Comparison of ENCODE assay signal across 18 mouse cellular contexts in genomic region chr4:150333927-150334682, GRCm38 (mm10). TPM values are rescaled to one million over a fixed set of nuclear protein-coding genes. Genes with fewer than 3 reads are reported as not detected.
A peak's percentile ranks its signal among the peaks of the same experiment; 100 is the strongest.
DNase-seq lines count a peak whose midpoint lies in the region; ATAC-seq and TF ChIP-seq lines count a peak whose summit lies in the region.
"Had no signal": no experiment of that assay in that cellular context is flagged by ENCODE, and none has a peak within 500 bp of the region (broad histone marks: within the 10 kb centered on the region; RNA-seq: fewer than 3 reads in every experiment).

No protein-coding gene starts in this region.

- no peaks in the 10 kb centered on the region for H3K36me3 ChIP-seq in hindbrain, embryonic 12.5 days
- H3K36me3 ChIP-seq in hindbrain, postnatal 0 days (ENCODE audit: insufficient read depth, low read length), result no peaks in the 10 kb centered on the region
- H3K36me3 ChIP-seq in forebrain, embryonic 15.5 days, result no peaks in the 10 kb centered on the region
- no peaks in the 10 kb centered on the region for H3K36me3 ChIP-seq in midbrain, embryonic 15.5 days (replicated peaks)
- H3K36me3 ChIP-seq: embryonic facial prominence, embryonic 12.5 days had no signal

- DNase-seq in hindbrain, postnatal 0 days (ENCODE audit: low spot score), result no peak
- peak; percentile 28 for DNase-seq in adipocyte (ENCODE audit: low spot score)
- DNase-seq in embryo, embryonic 9.5 days (ENCODE audit: extremely low spot score), result no peak
- no peak for DNase-seq in spleen, postnatal 4 days (ENCODE audit: low spot score in 2 of 2)
- DNase-seq: adrenal gland, postnatal 14 days; B cell, adult 2 months; cerebellum, adult 2 months; kidney, adult 11 months; lung, adult 2 months; lung, postnatal 36 days; thymus, adult 18-20 months had no signal

- ATAC-seq in hindbrain, embryonic 12.5 days (ENCODE audit: low FRiP score), result peak; percentile 77; the same call in 1 of the 2 replicates
- no peak for ATAC-seq in hindbrain, postnatal 0 days
- ATAC-seq in forebrain, embryonic 15.5 days (replicated peaks), result peak; percentile 71
- no peak; the same call in none of the 2 replicates for ATAC-seq in midbrain, embryonic 15.5 days (replicated peaks)

- H3K27me3 ChIP-seq in hindbrain, embryonic 12.5 days, result no peaks in the 10 kb centered on the region
- H3K27me3 ChIP-seq in hindbrain, postnatal 0 days (ENCODE audit: insufficient read depth, low read length), result no peaks in the 10 kb centered on the region
- no peaks in the 10 kb centered on the region for H3K27me3 ChIP-seq in forebrain, embryonic 15.5 days
- H3K27me3 ChIP-seq in midbrain, embryonic 15.5 days (replicated peaks), result no peaks in the 10 kb centered on the region
- H3K27me3 ChIP-seq: embryonic facial prominence, embryonic 12.5 days; heart, embryonic 12.5 days; limb, embryonic 15.5 days had no signal

- no peaks in the 10 kb centered on the region for H3K9me3 ChIP-seq in hindbrain, embryonic 12.5 days (replicated peaks)
- no peaks in the 10 kb centered on the region for H3K9me3 ChIP-seq in hindbrain, postnatal 0 days (ENCODE audit: low read length)
- H3K9me3 ChIP-seq in forebrain, embryonic 15.5 days, result no peaks in the 10 kb centered on the region
- no peaks in the 10 kb centered on the region for H3K9me3 ChIP-seq in midbrain, embryonic 15.5 days
- H3K9me3 ChIP-seq: embryonic facial prominence, embryonic 12.5 days; heart, embryonic 12.5 days; limb, embryonic 15.5 days had no signal

- WGBS in hindbrain, embryonic 12.5 days, result 56% methylated on average over 4 of the region's 4 CpGs
- WGBS in hindbrain, postnatal 0 days, result 35% methylated on average over 4 of the region's 4 CpGs
- WGBS in forebrain, embryonic 15.5 days, result 34% methylated on average over 4 of the region's 4 CpGs
- WGBS in midbrain, embryonic 15.5 days, result 32% methylated on average over 4 of the region's 4 CpGs

- H3K4me1 ChIP-seq in hindbrain, embryonic 12.5 days, result peaks cover 24% of the 10 kb centered on the region
- H3K4me1 ChIP-seq in hindbrain, postnatal 0 days (ENCODE audit: insufficient read depth, low read length), result peaks cover 4% of the 10 kb centered on the region
- H3K4me1 ChIP-seq in forebrain, embryonic 15.5 days, result peaks cover 35% of the 10 kb centered on the region
- H3K4me1 ChIP-seq in midbrain, embryonic 15.5 days, result peaks cover 46% of the 10 kb centered on the region

- peak overlapping the region; percentile 22 for H3K4me2 ChIP-seq in hindbrain, embryonic 12.5 days (replicated peaks)
- H3K4me2 ChIP-seq in hindbrain, postnatal 0 days (ENCODE audit: low read depth, low read length), result no peak overlapping the region
- peak overlapping the region; percentile 17 for H3K4me2 ChIP-seq in forebrain, embryonic 15.5 days (replicated peaks)
- peak overlapping the region; percentile 15; the same call in 1 of the 2 replicates for H3K4me2 ChIP-seq in midbrain, embryonic 15.5 days
- H3K4me2 ChIP-seq: embryonic facial prominence, embryonic 12.5 days; heart, embryonic 12.5 days; limb, embryonic 15.5 days had no signal

- H3K4me3 ChIP-seq in hindbrain, embryonic 12.5 days, result no peak overlapping the region
- H3K4me3 ChIP-seq in hindbrain, postnatal 0 days (ENCODE audit: low read length), result no peak overlapping the region
- no peak overlapping the region for H3K4me3 ChIP-seq in forebrain, embryonic 15.5 days
- H3K4me3 ChIP-seq in midbrain, embryonic 15.5 days, result no peak overlapping the region
- H3K4me3 ChIP-seq: embryonic facial prominence, embryonic 12.5 days; heart, embryonic 12.5 days; limb, embryonic 15.5 days had no signal

- H3K27ac ChIP-seq in hindbrain, embryonic 12.5 days, result peak overlapping the region; percentile 88
- H3K27ac ChIP-seq in hindbrain, postnatal 0 days, result no peak overlapping the region
- H3K27ac ChIP-seq in forebrain, embryonic 15.5 days (replicated peaks), result peak overlapping the region; percentile 84
- H3K27ac ChIP-seq in midbrain, embryonic 15.5 days, result peak overlapping the region; percentile 69
- H3K27ac ChIP-seq: embryonic facial prominence, embryonic 12.5 days; kidney, postnatal 0 days; limb, embryonic 15.5 days had no signal

- TF ChIP-seq CTCF in hindbrain, postnatal 0 days (IDR thresholded peaks at IDR 0.05; ENCODE audit: low read depth), result no peak

- H3K9ac ChIP-seq in hindbrain, embryonic 12.5 days, result no peak overlapping the region
- H3K9ac ChIP-seq in hindbrain, postnatal 0 days (replicated peaks; ENCODE audit: low read length), result no peak overlapping the region
- H3K9ac ChIP-seq in forebrain, embryonic 15.5 days (replicated peaks), result 0 out of 2 replicates have a peak overlapping the region, but pooled peaks have one; percentile 15
- no peak overlapping the region; the same call in 1 of the 2 replicates for H3K9ac ChIP-seq in midbrain, embryonic 15.5 days
- H3K9ac ChIP-seq: embryonic facial prominence, embryonic 12.5 days; heart, embryonic 12.5 days; limb, embryonic 15.5 days had no signal

RNA-seq across cellular contexts. Expression of gene Rere, which starts 52.7 kb away (rescaled TPM):
- polyA plus RNA-seq in hindbrain, embryonic 12.5 days (2016; fragmentation: Nextera tagmentation; extraction: Ambion mirVana), result 60.5 and 66.1 TPM in 2 replicates
- 31.2 and 32.9 TPM in 2 replicates for total RNA-seq in hindbrain, postnatal 0 days (2014; rRNA removed)
- polyA plus RNA-seq in hindbrain, postnatal 0 days (2015; fragmentation: Nextera tagmentation; extraction: Ambion mirVana), result 25.0 and 25.9 TPM in 2 replicates
- polyA plus RNA-seq in forebrain, embryonic 15.5 days (2015; fragmentation: Nextera tagmentation; extraction: Ambion mirVana), result 26.6 and 32.0 TPM in 2 replicates
- polyA plus RNA-seq in midbrain, embryonic 15.5 days (2015; fragmentation: Nextera tagmentation; extraction: Ambion mirVana), result 32.1 and 37.4 TPM in 2 replicates

Comparison
In these comparisons a context has a peak if more than half of its experiments do, and no peak if none do; other contexts are left out.
1. ATAC-seq: peak in hindbrain, embryonic 12.5 days (single experiment) and forebrain, embryonic 15.5 days (single experiment); none in hindbrain, postnatal 0 days (single experiment) and midbrain, embryonic 15.5 days (single experiment).